Mouse (Mus musculus) embryonic fibroblast, embryonic 13.5 days (primary cell): Measurements from ENCODE around the gene Srp9.

Experiments
- CTCF ChIP-seq: IDR thresholded peaks from 2 replicates; pipeline ENCODE4 v1.5.1; 2011; ENCODE audit warnings: mild to moderate bottlenecking, control low read depth, low read length, moderate library complexity, borderline replicate concordance; ENCODE audit not compliant: insufficient read depth
- POLR2A ChIP-seq: IDR thresholded peaks from 2 replicates; pipeline ENCODE4 v1.6.1; 2011; ENCODE audit warnings: low read depth, mild to moderate bottlenecking, control low read depth, low read length, moderate library complexity

- TF ChIP-seq CTCF, result no peak
- TF ChIP-seq POLR2A, result no peak
These were observed 16.0 kb upstream of the Srp9 start for GRCm38 (mm10) chr1:182108397-182109099.
